Mouse (Mus musculus) naive thymus-derived CD4-positive, alpha-beta T cell, adult 2 months (primary cell): ENCODE measurements at regions not wholly inside any gene's neighbourhood (a gene's known extent, or its start where the extent isn't known, plus 50 kb on each side); places are given as distances from the start of the nearest gene placed in this dataset.

ENCODE experiments used
- DNase-seq: peaks from one replicate; pipeline ENCODE4 v3.0.0-alpha.2; 2011; ENCODE audit warnings: low read depth

- DNase-seq, result no peak
These were observed 220.0 kb upstream of the Gm9767 start for GRCm38 (mm10) chr10:25857954-25858616.

GRCm38 (mm10) chr10:25844348-25844747 is 233.7 kb upstream of the Gm9767 start:
- DNase-seq, result no peak

GRCm38 (mm10) chr10:25829275-25829674 is 248.8 kb upstream of the Gm9767 start:
- no peak for DNase-seq

GRCm38 (mm10) chr10:25804223-25804622 is 268.2 kb upstream of the Smlr1 start:
- no peak for DNase-seq

GRCm38 (mm10) chr10:25801499-25801898 is 265.4 kb upstream of the Smlr1 start:
- no peak for DNase-seq

- DNase-seq, result no peak
These were observed 262.8 kb upstream of the Smlr1 start for GRCm38 (mm10) chr10:25798881-25799280.

GRCm38 (mm10) chr10:25790363-25790821 is 254.3 kb upstream of the Smlr1 start:
- no peak for DNase-seq

- no peak for DNase-seq
These were observed 252.6 kb upstream of the Smlr1 start for GRCm38 (mm10) chr10:25788660-25789059.

- DNase-seq, result no peak
These were observed 251.9 kb upstream of the Smlr1 start for GRCm38 (mm10) chr10:25788004-25788403.

- DNase-seq, result no peak
These were observed 247.8 kb upstream of the Smlr1 start for GRCm38 (mm10) chr10:25783861-25784260.

- no peak for DNase-seq
These were observed 243.4 kb upstream of the Smlr1 start for GRCm38 (mm10) chr10:25779476-25779875.

- no peak for DNase-seq
These were observed 241.7 kb upstream of the Smlr1 start for GRCm38 (mm10) chr10:25777717-25778116.

- no peak for DNase-seq
These were observed 240.6 kb upstream of the Smlr1 start for GRCm38 (mm10) chr10:25776697-25777096.

GRCm38 (mm10) chr10:25770051-25770450 is 234.0 kb upstream of the Smlr1 start:
- no peak for DNase-seq

GRCm38 (mm10) chr10:25768456-25768855 is 232.4 kb upstream of the Smlr1 start:
- no peak for DNase-seq

- DNase-seq, result no peak
These were observed 218.2 kb upstream of the Smlr1 start for GRCm38 (mm10) chr10:25754300-25754699.

- no peak for DNase-seq
These were observed 206.6 kb upstream of the Smlr1 start for GRCm38 (mm10) chr10:25742678-25743077.

- DNase-seq, result no peak
These were observed 204.9 kb upstream of the Smlr1 start for GRCm38 (mm10) chr10:25740956-25741355.

- no peak for DNase-seq
These were observed 194.4 kb upstream of the Smlr1 start for GRCm38 (mm10) chr10:25730470-25730869.

GRCm38 (mm10) chr10:25723966-25724365 is 187.9 kb upstream of the Smlr1 start:
- no peak for DNase-seq

GRCm38 (mm10) chr10:25715747-25716146 is 179.7 kb upstream of the Smlr1 start:
- no peak for DNase-seq

GRCm38 (mm10) chr10:25714636-25715035 is 178.6 kb upstream of the Smlr1 start:
- DNase-seq, result no peak

GRCm38 (mm10) chr10:25714041-25714440 is 178.0 kb upstream of the Smlr1 start:
- DNase-seq, result no peak

- no peak for DNase-seq
These were observed 171.9 kb upstream of the Smlr1 start for GRCm38 (mm10) chr10:25707951-25708350.
